Mouse (Mus musculus): ENCODE results near the gene Islr. TPM values are rescaled to one million over a fixed set of nuclear protein-coding genes. Genes with fewer than 3 reads are reported as not detected.

The Islr gene
- polyA plus RNA-seq, 1 experiment, result 36.3 TPM

- TF ChIP-seq CTCF (IDR thresholded peaks at IDR 0.05; ENCODE audit: borderline replicate concordance, insufficient read depth, low read length) (peak; percentile 68; the same call in 1 of the 2 replicates), POLR2A (IDR thresholded peaks at IDR 0.05; ENCODE audit: low read depth, low read length) (no peak)
- H3K4me1 ChIP-seq (ENCODE audit: control insufficient read depth, insufficient read depth, low read length), result peaks cover 7% of the 10 kb centered on the region; the same call in 1 of the 2 replicates
- no peak overlapping the region for H3K4me3 ChIP-seq (ENCODE audit: insufficient read depth, low read length)
- H3K27ac ChIP-seq (ENCODE audit: insufficient read depth, low read length), result no peak overlapping the region
Observed at GRCm38 (mm10) chr9:58197781-58198701, 6.1 kb downstream of the Islr start.

DNA sequence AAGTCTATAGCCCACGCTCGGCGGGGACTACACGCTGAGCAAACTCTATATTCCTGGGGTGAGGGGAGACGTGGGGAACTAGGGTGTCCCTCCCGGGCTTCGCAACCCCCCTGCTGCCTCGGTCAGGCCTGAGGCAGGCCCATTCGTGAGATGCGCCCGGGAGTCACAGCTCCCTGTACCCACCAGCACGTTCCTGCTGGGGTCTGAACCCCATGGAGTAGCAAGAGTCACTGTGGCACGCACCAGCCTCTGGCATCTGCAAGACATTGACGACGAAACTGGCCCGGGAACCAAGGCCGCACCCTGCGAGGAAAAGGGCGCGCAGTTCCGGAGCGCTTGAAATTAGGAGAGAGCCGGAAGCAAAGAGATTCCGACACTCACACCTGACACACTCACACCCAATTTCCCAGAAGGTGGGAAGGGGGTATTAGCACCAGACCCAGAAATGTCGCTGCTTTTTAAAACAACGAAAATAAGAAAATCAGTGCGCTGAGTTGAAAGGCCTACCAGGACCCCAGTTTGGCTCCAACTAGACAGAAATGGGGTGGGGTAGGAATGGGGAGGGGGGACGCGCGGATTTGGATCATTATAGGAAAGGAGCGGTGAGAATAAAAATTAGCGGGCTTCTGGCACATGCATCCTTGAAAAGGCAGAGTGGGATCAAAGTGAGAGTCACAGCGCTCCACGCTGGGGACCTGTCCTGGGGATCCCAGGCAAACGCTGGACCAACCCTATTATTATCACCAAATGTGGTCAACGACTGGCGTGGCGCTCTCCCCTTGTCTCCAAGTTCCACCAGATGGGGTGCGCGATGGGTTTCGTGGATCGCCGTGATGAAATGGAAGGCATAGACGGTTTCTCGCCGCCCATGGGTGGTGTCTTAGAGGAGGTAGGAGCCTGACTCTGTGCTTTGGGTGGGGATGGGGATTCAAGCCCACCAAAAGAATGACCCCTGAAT, 7.2 kb downstream of the Islr start:
- no peak overlapping the region for H3K27ac ChIP-seq (ENCODE audit: insufficient read depth, low read length)
- TF ChIP-seq POLR2A (IDR thresholded peaks at IDR 0.05; ENCODE audit: low read depth, low read length) (no peak), CTCF (IDR thresholded peaks at IDR 0.05; ENCODE audit: borderline replicate concordance, insufficient read depth, low read length) (no peak)
- no peak overlapping the region for H3K4me3 ChIP-seq (ENCODE audit: insufficient read depth, low read length)
- peaks cover 5% of the 10 kb centered on the region; the same call in 1 of the 2 replicates for H3K4me1 ChIP-seq (ENCODE audit: control insufficient read depth, insufficient read depth, low read length)

- H3K27ac ChIP-seq (ENCODE audit: insufficient read depth, low read length), result no peak overlapping the region
- TF ChIP-seq CTCF (IDR thresholded peaks at IDR 0.05; ENCODE audit: borderline replicate concordance, insufficient read depth, low read length) (no peak), POLR2A (IDR thresholded peaks at IDR 0.05; ENCODE audit: low read depth, low read length) (no peak)
- H3K4me3 ChIP-seq (ENCODE audit: insufficient read depth, low read length), result no peak overlapping the region
- H3K4me1 ChIP-seq (ENCODE audit: control insufficient read depth, insufficient read depth, low read length), result 0 out of 2 replicates have a peak, but pooled peaks cover 2% of the 10 kb centered on the region
Observed at GRCm38 (mm10) chr9:58196141-58196540, 8.0 kb downstream of the Islr start.

DNA sequence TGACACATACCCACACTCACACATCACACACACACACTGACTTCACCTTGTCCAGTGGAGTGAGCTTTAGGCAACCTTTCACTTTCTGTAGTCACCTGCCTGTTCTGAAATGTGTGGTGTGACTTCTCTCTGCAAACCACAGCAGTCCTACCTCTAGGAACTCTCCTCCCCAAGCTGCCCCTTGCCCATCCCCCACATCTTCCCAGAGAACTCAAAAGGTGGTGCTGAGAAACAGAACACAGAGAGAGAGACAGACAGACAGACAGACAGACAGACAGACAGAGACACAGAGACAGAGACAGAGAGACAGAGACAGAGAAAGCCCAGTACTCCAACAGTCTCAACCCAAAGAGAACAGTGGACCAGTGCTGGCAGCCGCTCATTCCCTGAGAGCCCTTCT, 8.4 kb downstream of the Islr start:
- TF ChIP-seq CTCF (IDR thresholded peaks at IDR 0.05; ENCODE audit: borderline replicate concordance, insufficient read depth, low read length) (no peak), POLR2A (IDR thresholded peaks at IDR 0.05; ENCODE audit: low read depth, low read length) (no peak)
- H3K4me1 ChIP-seq (ENCODE audit: control insufficient read depth, insufficient read depth, low read length), result 0 out of 2 replicates have a peak, but pooled peaks cover 2% of the 10 kb centered on the region

GRCm38 (mm10) chr9:58194222-58194621, 9.9 kb downstream of the Islr start:
- Histone ChIP-seq H3K4me3 (ENCODE audit: insufficient read depth, low read length) (no peak overlapping the region), H3K27ac (ENCODE audit: insufficient read depth, low read length) (no peak overlapping the region), H3K4me1 (ENCODE audit: control insufficient read depth, insufficient read depth, low read length) (0 out of 2 replicates have a peak, but pooled peaks cover 2% of the 10 kb centered on the region)
- TF ChIP-seq POLR2A (IDR thresholded peaks at IDR 0.05; ENCODE audit: low read depth, low read length), result no peak
- TF ChIP-seq CTCF (IDR thresholded peaks at IDR 0.05; ENCODE audit: borderline replicate concordance, insufficient read depth, low read length), result no peak

More for the DNA sequence above, 8.4 kb downstream of the Islr start:
- H3K4me3 ChIP-seq (ENCODE audit: insufficient read depth, low read length), result no peak overlapping the region
- H3K27ac ChIP-seq (ENCODE audit: insufficient read depth, low read length), result no peak overlapping the region

- Histone ChIP-seq H3K27ac (ENCODE audit: insufficient read depth, low read length) (no peak overlapping the region), H3K4me1 (ENCODE audit: control insufficient read depth, insufficient read depth, low read length) (no peaks in the 10 kb centered on the region), H3K4me3 (ENCODE audit: insufficient read depth, low read length) (no peak overlapping the region)
- TF ChIP-seq CTCF (IDR thresholded peaks at IDR 0.05; ENCODE audit: borderline replicate concordance, insufficient read depth, low read length), result no peak
- no peak for TF ChIP-seq POLR2A (IDR thresholded peaks at IDR 0.05; ENCODE audit: low read depth, low read length)
Observed at GRCm38 (mm10) chr9:58184456-58184855, 19.6 kb downstream of the Islr start.

DNA sequence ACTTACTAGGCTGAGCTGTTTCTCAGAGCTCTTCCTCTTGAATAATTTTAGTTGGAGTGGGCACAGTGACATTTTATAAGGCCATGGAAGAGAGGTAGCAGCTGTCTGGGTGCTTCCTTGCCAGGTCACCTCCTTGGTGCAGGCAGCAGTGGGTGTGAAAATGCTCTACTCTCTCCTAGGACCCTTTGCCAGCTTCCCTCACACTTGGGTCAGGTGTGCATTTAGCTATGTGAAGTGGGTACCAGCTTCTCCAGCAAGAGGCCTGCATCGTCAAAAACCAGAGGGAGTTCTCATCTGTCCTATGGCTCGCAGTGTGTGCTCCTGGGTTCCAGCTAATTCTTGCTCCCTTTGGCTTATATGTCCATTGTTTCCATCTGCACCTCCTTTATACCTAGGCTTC, 24.7 kb downstream of the Islr start:
- Histone ChIP-seq H3K4me3 (ENCODE audit: insufficient read depth, low read length) (no peak overlapping the region), H3K4me1 (ENCODE audit: control insufficient read depth, insufficient read depth, low read length) (peaks cover 11% of the 10 kb centered on the region), H3K27ac (ENCODE audit: insufficient read depth, low read length) (no peak overlapping the region)
- TF ChIP-seq POLR2A (IDR thresholded peaks at IDR 0.05; ENCODE audit: low read depth, low read length) (no peak), CTCF (IDR thresholded peaks at IDR 0.05; ENCODE audit: borderline replicate concordance, insufficient read depth, low read length) (no peak)

DNA sequence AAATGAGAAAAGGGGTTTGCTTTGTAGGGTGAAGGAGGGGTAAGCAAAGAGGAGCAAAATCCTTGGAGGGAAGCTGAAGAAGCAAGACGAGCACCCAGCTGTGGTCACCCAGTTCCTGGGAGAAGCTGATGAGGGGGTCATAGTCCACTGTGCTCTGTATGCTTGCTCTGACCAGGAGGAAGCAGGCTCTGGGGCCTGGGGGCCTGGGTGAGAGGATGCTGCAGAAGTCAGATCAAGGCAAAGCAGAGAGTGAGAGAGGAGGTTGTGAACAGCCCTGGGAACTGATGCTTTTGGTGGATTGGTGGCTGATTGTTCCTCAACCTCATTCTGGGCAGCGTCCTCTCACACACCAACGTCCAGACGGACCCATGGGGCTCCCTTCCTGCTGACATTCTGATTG, 26.9 kb downstream of the Islr start:
- no peak overlapping the region for H3K4me3 ChIP-seq (ENCODE audit: insufficient read depth, low read length)
- TF ChIP-seq CTCF (IDR thresholded peaks at IDR 0.05; ENCODE audit: borderline replicate concordance, insufficient read depth, low read length) (no peak), POLR2A (IDR thresholded peaks at IDR 0.05; ENCODE audit: low read depth, low read length) (no peak)
- peaks cover 11% of the 10 kb centered on the region for H3K4me1 ChIP-seq (ENCODE audit: control insufficient read depth, insufficient read depth, low read length)
- H3K27ac ChIP-seq (ENCODE audit: insufficient read depth, low read length), result no peak overlapping the region

- Histone ChIP-seq H3K4me1 (ENCODE audit: control insufficient read depth, insufficient read depth, low read length) (peaks cover 11% of the 10 kb centered on the region), H3K27ac (ENCODE audit: insufficient read depth, low read length) (peak overlapping the region; percentile 41), H3K4me3 (ENCODE audit: insufficient read depth, low read length) (no peak overlapping the region)
- TF ChIP-seq POLR2A (IDR thresholded peaks at IDR 0.05; ENCODE audit: low read depth, low read length) (no peak), CTCF (IDR thresholded peaks at IDR 0.05; ENCODE audit: borderline replicate concordance, insufficient read depth, low read length) (no peak)
Observed at GRCm38 (mm10) chr9:58175745-58176487, 28.2 kb downstream of the Islr start.

Measured in embryonic fibroblast, embryonic 13.5 days (primary cell).